Mouse (Mus musculus) C2C12 (cell line): ENCODE measurements around the gene Slc34a1.

ENCODE experiments used
- CEBPB ChIP-seq: IDR thresholded peaks from one replicate; pipeline ENCODE4 v1.6.1; 2011; ENCODE audit warnings: low read depth, mild to moderate bottlenecking, control low read depth, moderate library complexity
- CTCF ChIP-seq: IDR thresholded peaks from one replicate; pipeline ENCODE4 v1.5.1; 2011; ENCODE audit not compliant: control insufficient read depth, insufficient read depth, insufficient read length
- FOSL1 ChIP-seq: IDR thresholded peaks from one replicate; pipeline ENCODE4 v1.8.0; 2011; ENCODE audit warnings: mild to moderate bottlenecking, low read length; ENCODE audit not compliant: poor library complexity, insufficient read depth, severe bottlenecking
- MAX ChIP-seq: IDR thresholded peaks from one replicate; pipeline ENCODE4 v1.6.1; 2011; ENCODE audit warnings: mild to moderate bottlenecking, control low read depth
- MYOD1 ChIP-seq: IDR thresholded peaks from one replicate; pipeline ENCODE4 v1.6.1; 2011; ENCODE audit warnings: low read depth; ENCODE audit not compliant: control insufficient read depth, insufficient read length
- MYOG ChIP-seq: IDR thresholded peaks from one replicate; pipeline ENCODE4 v1.6.1; 2011; ENCODE audit not compliant: control insufficient read depth, insufficient read length; ENCODE audit errors: extremely low read depth
- USF1 ChIP-seq: IDR thresholded peaks from one replicate; pipeline ENCODE4 v1.6.1; 2011; ENCODE audit warnings: low read depth, mild to moderate bottlenecking, control low read depth, moderate library complexity

- TF ChIP-seq CTCF (peak; percentile 75), USF1 (no peak), FOSL1 (no peak), MAX (no peak), CEBPB (peak; percentile 89), MYOG (no peak), MYOD1 (no peak)
Observed at GRCm38 (mm10) chr13:55404853-55405782, 7.1 kb downstream of the Slc34a1 start.
